Mouse (Mus musculus) right cerebral cortex, adult 18-20 months (tissue): ENCODE measurements around the gene Olfr320.
A peak's percentile ranks its signal among the peaks of the same experiment; 100 is the strongest.
"Not testable (repeated sequence)": the region's sequence is repeated elsewhere in the genome, so short reads cannot be mapped to it uniquely, and the experiment has no call there.

Experiments used
- DNase-seq: peaks from one replicate; pipeline ENCODE4 v3.0.0; 2022; ENCODE audit warnings: mixed read lengths

Olfr320 gene

GRCm38 (mm10) chr11:58680799-58681198, at the start of gene Olfr320:
Olfr320 (plus strand) TSS chr11:58681099.
- no peak for DNase-seq

GRCm38 (mm10) chr11:58634878-58635277, 46.0 kb upstream of the Olfr320 start:
- DNase-seq: no peak

- DNase-seq: peak; percentile 42
These were observed 44.4 kb upstream of the Olfr320 start for GRCm38 (mm10) chr11:58636376-58636977.

DNA sequence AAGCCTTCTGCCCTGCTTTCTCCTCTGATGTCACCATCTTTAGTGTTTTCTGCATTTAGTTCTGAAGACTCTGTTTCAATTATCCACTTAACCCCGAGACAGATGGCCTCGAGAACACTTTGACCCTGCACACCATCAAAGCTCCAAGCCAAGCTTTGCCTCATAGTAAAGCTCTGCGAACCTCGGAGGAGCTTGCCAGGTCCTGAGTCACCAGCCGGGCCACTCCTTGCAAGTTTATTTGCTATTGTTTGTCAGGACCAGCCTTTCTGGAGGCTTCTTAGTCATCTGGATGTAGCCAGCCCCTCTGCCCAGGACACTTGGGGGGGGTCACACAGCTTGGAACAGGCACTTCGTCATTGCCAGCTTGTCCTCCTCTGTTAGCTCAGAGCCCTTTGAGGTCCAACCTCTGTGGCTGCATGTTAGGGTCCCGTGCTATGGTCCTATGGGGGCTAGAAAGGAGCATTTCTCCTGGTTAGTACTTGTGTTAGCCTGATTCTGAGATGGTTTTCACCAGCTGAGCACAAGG, 42.7 kb upstream of the Olfr320 start:
- no peak for DNase-seq

DNA sequence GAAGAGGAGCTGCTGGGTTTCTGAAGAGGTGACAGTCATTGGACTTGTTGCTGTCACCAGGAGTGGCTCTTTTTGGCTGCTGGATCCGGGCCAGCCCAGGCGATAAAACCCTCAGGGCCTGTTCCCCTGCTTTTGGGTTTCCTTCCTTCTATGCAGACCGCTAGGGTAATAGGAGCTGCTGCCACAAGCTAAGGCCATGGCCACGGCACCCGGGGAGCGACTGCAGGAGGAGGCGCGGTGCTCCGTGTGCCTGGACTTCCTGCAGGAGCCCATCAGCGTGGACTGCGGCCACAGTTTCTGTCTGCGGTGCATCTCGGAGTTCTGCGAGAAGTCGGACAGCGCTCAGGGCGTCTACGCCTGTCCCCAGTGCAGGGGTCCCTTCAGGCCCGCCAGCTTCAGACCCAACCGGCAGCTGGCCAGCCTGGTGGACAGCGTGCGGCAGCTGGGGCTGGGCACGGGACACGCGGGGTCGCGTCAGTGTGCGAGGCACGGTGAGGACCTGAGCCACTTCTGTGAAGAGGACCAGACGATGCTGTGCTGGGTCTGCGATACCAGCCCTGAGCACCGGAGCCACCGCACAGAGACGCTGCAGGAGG, 40.5 kb upstream of the Olfr320 start, which contains the start of gene Trim58:
Gene Trim58, plus strand, starts transcription at position 194 of the 596 bp plus-strand sequence.
- DNase-seq: no peak

GRCm38 (mm10) chr11:58641057-58641456, 39.8 kb upstream of the Olfr320 start:
- DNase-seq: no peak

GRCm38 (mm10) chr11:58641638-58642358, 39.1 kb upstream of the Olfr320 start:
- DNase-seq: no peak

DNA sequence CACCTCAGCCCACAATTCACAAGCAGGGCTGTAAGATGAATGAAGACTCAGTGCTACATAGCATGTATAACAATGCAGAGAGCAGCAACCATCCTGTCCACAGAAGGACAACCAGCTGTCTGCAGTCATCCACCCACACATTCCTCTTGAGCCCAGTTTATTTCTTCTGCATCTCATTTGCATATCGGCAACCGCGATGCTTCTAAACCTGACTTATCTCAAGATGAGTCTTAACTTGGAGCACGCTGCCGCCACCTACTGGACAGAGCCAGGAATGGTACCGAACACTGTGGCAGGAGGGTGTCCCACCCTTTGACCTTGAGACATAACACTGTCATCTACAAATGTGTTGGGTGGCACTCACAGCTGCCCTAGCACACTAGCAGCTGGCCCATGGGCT, 37.5 kb upstream of the Olfr320 start:
- DNase-seq: peak; percentile 18

GRCm38 (mm10) chr11:58655151-58655550, 25.7 kb upstream of the Olfr320 start:
- no peak for DNase-seq

DNA sequence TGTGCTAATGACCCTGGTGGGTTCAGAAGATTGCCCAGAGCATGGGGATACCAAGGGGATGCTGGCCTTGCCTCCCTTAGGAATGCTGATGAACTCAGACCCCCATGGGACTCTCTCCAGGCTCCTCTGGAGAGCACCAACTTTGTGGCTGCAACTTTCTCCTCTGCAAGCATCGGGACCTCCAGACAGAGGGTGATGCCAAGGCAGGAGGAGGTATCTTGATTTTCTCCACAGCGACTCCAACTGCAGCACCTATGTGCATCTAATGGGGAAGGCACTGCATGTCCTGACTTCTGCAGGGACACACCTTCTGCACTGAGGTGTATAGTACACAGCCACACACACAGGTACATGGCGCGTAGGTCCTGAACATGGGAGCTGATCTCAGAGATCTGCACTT, 22.3 kb upstream of the Olfr320 start, which contains the start of gene Olfr322:
Gene Olfr322, plus strand, starts transcription at position 187 of the 400 bp plus-strand sequence.
- no peak for DNase-seq

DNA sequence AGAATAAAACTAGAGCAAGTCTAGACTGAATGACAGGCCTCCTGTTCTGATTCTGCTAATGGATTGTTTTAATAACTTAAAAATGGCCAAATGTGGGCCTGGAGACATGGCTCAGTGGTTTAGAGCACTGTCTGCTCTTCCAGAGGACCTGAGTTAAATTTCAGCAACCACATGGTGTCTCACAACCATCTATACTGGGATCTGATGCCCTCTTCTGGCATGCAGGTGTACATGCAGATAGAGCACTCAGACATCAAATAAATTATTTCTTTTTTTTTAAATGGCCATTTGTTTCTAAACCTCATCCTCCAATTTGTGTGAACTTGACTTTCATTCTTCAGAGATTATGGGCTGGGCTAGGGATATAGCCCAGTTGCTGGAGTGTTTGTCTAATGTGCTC, 11.6 kb upstream of the Olfr320 start:
- no peak for DNase-seq

GRCm38 (mm10) chr11:58671825-58672224, 9.1 kb upstream of the Olfr320 start:
- DNase-seq: no peak

GRCm38 (mm10) chr11:58698862-58699261, 18.0 kb downstream of the Olfr320 start, which contains the start of gene Olfr319:
Olfr319 (plus strand) TSS chr11:58699162.
- no peak for DNase-seq

DNA sequence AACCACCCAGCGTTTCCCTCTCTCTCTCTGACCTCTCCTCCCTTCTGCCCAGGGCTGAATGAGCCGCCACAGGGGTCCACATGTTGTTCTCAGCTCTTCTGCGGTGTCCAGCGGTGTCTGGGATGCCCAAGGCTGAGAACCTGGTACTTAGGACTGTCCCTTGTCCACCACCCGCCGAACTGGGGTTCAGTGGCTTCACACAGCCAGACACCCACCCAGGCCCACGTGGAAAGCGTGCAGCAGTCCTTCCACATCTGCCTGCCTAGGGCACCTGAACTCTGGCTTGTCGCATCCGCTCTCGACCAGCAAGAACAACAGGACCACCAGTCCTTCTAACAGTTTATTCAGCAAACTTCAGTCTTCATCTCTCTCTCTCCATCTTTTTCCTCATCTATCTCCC, 28.2 kb downstream of the Olfr320 start:
- no peak for DNase-seq

DNA sequence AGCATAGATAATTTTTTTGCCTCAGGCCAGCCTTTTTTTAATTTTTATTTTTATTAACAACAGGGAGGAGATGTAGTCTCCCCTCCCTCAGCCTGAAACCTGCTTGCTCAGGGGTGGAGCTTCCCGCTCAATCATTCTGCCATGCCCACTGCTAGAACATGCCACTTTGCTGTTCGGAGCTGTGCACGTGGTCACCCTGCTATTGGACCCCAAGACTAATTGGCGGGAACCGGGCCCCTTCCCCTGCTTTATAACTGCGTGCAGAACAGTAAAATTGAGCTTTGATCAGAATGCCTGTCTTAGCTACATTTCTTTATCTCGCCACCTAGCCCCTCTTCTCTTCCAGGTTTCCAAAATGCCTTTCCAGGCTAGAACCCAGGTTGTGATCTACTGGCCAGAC, 36.8 kb downstream of the Olfr320 start:
- DNase-seq: not testable (repeated sequence)

GRCm38 (mm10) chr11:58719701-58720100, 38.8 kb downstream of the Olfr320 start:
- no peak for DNase-seq

GRCm38 (mm10) chr11:58723914-58724313, 43.0 kb downstream of the Olfr320 start, which contains the start of gene Olfr318:
Olfr318 (minus strand) TSS chr11:58724014.
- no peak for DNase-seq

DNA sequence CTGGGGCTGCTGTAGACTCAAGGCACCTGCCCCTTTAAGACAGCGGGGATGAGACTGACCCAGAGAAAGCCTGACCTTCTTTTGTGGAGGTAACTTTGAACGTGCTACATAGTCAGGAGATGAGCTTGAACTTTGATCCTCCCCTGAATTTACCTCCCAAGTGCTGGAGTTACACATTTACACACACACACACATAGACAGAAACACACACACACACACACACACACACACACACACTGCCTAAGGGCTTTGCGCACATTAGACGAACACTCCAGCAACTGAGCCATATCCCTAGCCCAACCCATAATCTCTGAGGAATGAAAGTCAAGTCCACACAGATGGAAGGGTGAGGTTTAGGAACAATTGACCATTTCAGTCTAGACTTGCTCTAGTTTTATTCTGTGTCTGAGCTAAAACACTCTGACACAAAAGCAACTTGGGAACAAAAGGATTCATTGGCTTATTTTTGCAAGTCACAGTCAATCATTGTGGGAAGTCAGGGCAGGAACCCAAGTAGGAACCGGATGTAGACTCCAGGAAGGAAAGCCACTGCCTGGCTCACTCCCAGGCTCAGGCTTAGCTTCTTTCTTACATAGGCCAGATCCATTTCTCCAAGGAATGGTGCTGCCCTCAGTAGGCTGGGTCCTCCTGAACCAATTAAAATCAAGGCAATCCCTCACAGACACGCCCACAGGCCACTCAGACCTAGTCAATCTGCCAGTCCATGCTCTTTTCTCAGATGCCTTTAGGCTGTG, 47.2 kb downstream of the Olfr320 start:
- DNase-seq: not testable (repeated sequence)

- DNase-seq: peak; percentile 19
These were observed 52.5 kb downstream of the Olfr320 start for GRCm38 (mm10) chr11:58733372-58733771.
